Comparison of ENCODE assay signal across 11 mouse cellular contexts in genomic region chr7:130648061-130648460, GRCm38 (mm10).
DNase-seq lines count a peak whose midpoint lies in the region; ATAC-seq and TF ChIP-seq lines count a peak whose summit lies in the region.
"Had no signal": no experiment of that assay in that cellular context is flagged by ENCODE, and none has a peak within 500 bp of the region (broad histone marks: within the 10 kb centered on the region; RNA-seq: fewer than 3 reads in every experiment).

No protein-coding gene starts in this region.

- H3K36me3 ChIP-seq in heart, embryonic 10.5 days, result no peaks in the 10 kb centered on the region
- H3K36me3 ChIP-seq in limb, embryonic 13.5 days, result no peaks in the 10 kb centered on the region
- no peaks in the 10 kb centered on the region for H3K36me3 ChIP-seq in limb, embryonic 10.5 days
- no peaks in the 10 kb centered on the region for H3K36me3 ChIP-seq in lung, postnatal 0 days (ENCODE audit: insufficient read depth, low read length)
- H3K36me3 ChIP-seq: hindbrain, embryonic 15.5 days had no signal

- no peak for TF ChIP-seq CTCF in lung, postnatal 0 days (IDR thresholded peaks at IDR 0.05)

- DNase-seq in heart, embryonic 10.5 days (ENCODE audit: low spot score), result no peak
- no peak for DNase-seq in heart, postnatal 4 days
- no peak for DNase-seq in limb, embryonic 10.5 days (ENCODE audit: low spot score)
- DNase-seq in MN1 (ENCODE audit: low spot score), result peak; percentile 74
- DNase-seq in lung, postnatal 0 days (ENCODE audit: low spot score), result peak; percentile 71
- DNase-seq in gastrocnemius, postnatal 10 days, result no peak
- DNase-seq in ovary, postnatal 10 days (ENCODE audit: low spot score), result no peak
- DNase-seq: right cerebral cortex, adult 18-20 months had no signal

- H3K4me2 ChIP-seq in limb, embryonic 13.5 days (replicated peaks), result peak overlapping the region; percentile 91
- peak overlapping the region; percentile 98 for H3K4me2 ChIP-seq in lung, postnatal 0 days (replicated peaks; ENCODE audit: low read depth, low read length)
- H3K4me2 ChIP-seq: hindbrain, embryonic 15.5 days had no signal

- 0 out of 2 replicates have a peak overlapping the region, but pooled peaks have one; percentile 90 for H3K9ac ChIP-seq in limb, embryonic 13.5 days
- H3K9ac ChIP-seq in lung, postnatal 0 days (replicated peaks; ENCODE audit: low read depth), result no peak overlapping the region
- H3K9ac ChIP-seq: hindbrain, embryonic 15.5 days had no signal

- no peak for ATAC-seq in limb, embryonic 13.5 days (ENCODE audit: low FRiP score, low read depth)
- no peak for ATAC-seq in lung, postnatal 0 days
- ATAC-seq: forebrain, embryonic 13.5 days had no signal

- H3K27ac ChIP-seq in heart, embryonic 10.5 days, result peak overlapping the region; percentile 98
- H3K27ac ChIP-seq in limb, embryonic 13.5 days, result no peak overlapping the region
- H3K27ac ChIP-seq in limb, embryonic 10.5 days, result no peak overlapping the region
- H3K27ac ChIP-seq in lung, postnatal 0 days (ENCODE audit: low read length), result peak overlapping the region; percentile 97; the same call in 1 of the 2 replicates
- H3K27ac ChIP-seq: forebrain, embryonic 13.5 days; hindbrain, embryonic 15.5 days had no signal

- H3K4me3 ChIP-seq in heart, embryonic 10.5 days, result peak overlapping the region; percentile 75; the same call in 1 of the 2 replicates
- H3K4me3 ChIP-seq in limb, embryonic 13.5 days, result peak overlapping the region; percentile 70; the same call in 1 of the 2 replicates
- no peak overlapping the region for H3K4me3 ChIP-seq in limb, embryonic 10.5 days
- H3K4me3 ChIP-seq in lung, postnatal 0 days (ENCODE audit: low read depth, low read length), result no peak overlapping the region
- H3K4me3 ChIP-seq: forebrain, embryonic 13.5 days; hindbrain, embryonic 15.5 days had no signal

- TF ChIP-seq EP300 in lung, postnatal 0 days (IDR thresholded peaks at IDR 0.05), result no peak

- 65% methylated on average over 4 of the region's 4 CpGs for WGBS in heart, embryonic 10.5 days
- WGBS in limb, embryonic 13.5 days, result 62% methylated on average over 4 of the region's 4 CpGs
- WGBS in limb, embryonic 10.5 days, result 84% methylated on average over 4 of the region's 4 CpGs
- 49% methylated on average over 4 of the region's 4 CpGs for WGBS in lung, postnatal 0 days

- no peaks in the 10 kb centered on the region for H3K27me3 ChIP-seq in heart, embryonic 10.5 days (ENCODE audit: insufficient read depth, poor library complexity, severe bottlenecking)
- H3K27me3 ChIP-seq in limb, embryonic 13.5 days, result no peaks in the 10 kb centered on the region
- H3K27me3 ChIP-seq in limb, embryonic 10.5 days (ENCODE audit: low read depth, poor library complexity, severe bottlenecking), result no peaks in the 10 kb centered on the region
- no peaks in the 10 kb centered on the region for H3K27me3 ChIP-seq in lung, postnatal 0 days (replicated peaks; ENCODE audit: insufficient read depth, low read length)

- peaks cover 60% of the 10 kb centered on the region for H3K4me1 ChIP-seq in heart, embryonic 10.5 days
- H3K4me1 ChIP-seq in limb, embryonic 13.5 days, result peaks cover 36% of the 10 kb centered on the region
- H3K4me1 ChIP-seq in limb, embryonic 10.5 days, result peaks cover 53% of the 10 kb centered on the region
- peaks cover 15% of the 10 kb centered on the region; the same call in 1 of the 2 replicates for H3K4me1 ChIP-seq in lung, postnatal 0 days (ENCODE audit: insufficient read depth, low read depth, low read length)

- no peaks in the 10 kb centered on the region for H3K9me3 ChIP-seq in heart, embryonic 10.5 days
- no peaks in the 10 kb centered on the region for H3K9me3 ChIP-seq in limb, embryonic 13.5 days
- H3K9me3 ChIP-seq in limb, embryonic 10.5 days (replicated peaks), result no peaks in the 10 kb centered on the region
- no peaks in the 10 kb centered on the region for H3K9me3 ChIP-seq in lung, postnatal 0 days (ENCODE audit: low read length)
- H3K9me3 ChIP-seq: forebrain, embryonic 13.5 days; hindbrain, embryonic 15.5 days had no signal

Comparison
In these comparisons a context has a peak if more than half of its experiments do, and no peak if none do; other contexts are left out.
1. H3K4me3 ChIP-seq: peak in heart, embryonic 10.5 days (single experiment) and limb, embryonic 13.5 days (single experiment); none in limb, embryonic 10.5 days (single experiment) and lung, postnatal 0 days (single experiment).
2. DNase-seq: peak in MN1 (single experiment) and lung, postnatal 0 days (single experiment); none in heart, embryonic 10.5 days (single experiment), heart, postnatal 4 days (single experiment), limb, embryonic 10.5 days (single experiment), gastrocnemius, postnatal 10 days (single experiment) and ovary, postnatal 10 days (single experiment).
3. H3K27ac ChIP-seq: peak in heart, embryonic 10.5 days (single experiment) and lung, postnatal 0 days (single experiment); none in limb, embryonic 13.5 days (single experiment) and limb, embryonic 10.5 days (single experiment).